Mouse (Mus musculus) limb, embryonic 14.5 days (tissue): Measurements from ENCODE around the gene E330017A01Rik. TPM values are rescaled to one million over a fixed set of nuclear protein-coding genes. Genes with fewer than 3 reads are reported as not detected.

Experiments used
- ATAC-seq: fragments of 200-750 bp; cut with Nextera tagmentation; 2 replicates; pipeline ENCODE4 v1.8.0; 2017; ENCODE audit warnings: low read depth, moderate number of reproducible peaks, moderate TSS enrichment; ENCODE audit not compliant: low FRiP score
- DNase-seq: peaks from one replicate; pipeline ENCODE4 v3.0.0-alpha.2; 2015; ENCODE audit warnings: low spot score
- H3K27ac ChIP-seq: fragments of 300-500 bp; sonication (generic); replicated peaks from 2 replicates; pipeline ENCODE4 v1.5.1; 2014; ENCODE audit warnings: low read depth, mild to moderate bottlenecking, low read length, moderate library complexity, mixed read lengths
- H3K27me3 ChIP-seq: fragments of 300-500 bp; sonication (generic); 2 replicates; pipeline ENCODE4 v1.6.1; 2014; ENCODE audit warnings: low read length, mixed read lengths; ENCODE audit not compliant: control insufficient read depth, insufficient read depth
- H3K36me3 ChIP-seq: fragments of 300-500 bp; sonication (generic); 2 replicates; pipeline ENCODE4 v1.6.1; 2014; ENCODE audit warnings: mild to moderate bottlenecking, low read length, moderate library complexity, mixed read lengths; ENCODE audit not compliant: control insufficient read depth, insufficient read depth
- H3K4me1 ChIP-seq: fragments of 300-500 bp; sonication (generic); 2 replicates; pipeline ENCODE4 v1.6.1; 2014; ENCODE audit warnings: antibody characterized with exemption, low read length, mixed read lengths; ENCODE audit not compliant: control insufficient read depth, insufficient read depth
- H3K4me2 ChIP-seq: fragments of 300-500 bp; sonication (generic); replicated peaks from 2 replicates; pipeline ENCODE4 v1.6.1; 2014; ENCODE audit warnings: low read depth, mild to moderate bottlenecking, low read length, moderate library complexity; ENCODE audit not compliant: severe bottlenecking
- H3K4me3 ChIP-seq: fragments of 300-500 bp; sonication (generic); replicated peaks from 2 replicates; pipeline ENCODE4 v1.5.1; 2014; ENCODE audit warnings: low read length
- H3K9ac ChIP-seq: fragments of 300-500 bp; sonication (generic); 2 replicates; pipeline ENCODE4 v1.6.1; 2014; ENCODE audit warnings: mild to moderate bottlenecking, low read depth, low read length, moderate library complexity; ENCODE audit not compliant: severe bottlenecking
- H3K9me3 ChIP-seq: fragments of 300-500 bp; sonication (generic); 2 replicates; pipeline ENCODE4 v1.6.1; 2016; ENCODE audit warnings: low read length; ENCODE audit not compliant: control insufficient read depth
- POLR2A ChIP-seq: fragments of 200-500 bp; IDR thresholded peaks from 2 replicates; pipeline ENCODE4 v1.8.0; 2012; ENCODE audit warnings: inconsistent platforms, mild to moderate bottlenecking, moderate library complexity, borderline replicate concordance; ENCODE audit not compliant: insufficient read depth, insufficient read length; ENCODE audit errors: extremely low read depth
- WGBS: fragments of 180-500 bp; shearing (Covaris S2); extraction: QIAGEN DNeasy Blood & Tissue Kit; methylation state at CpG from one replicate; pipeline ENCODE4 v1.1.7; 2014; 5-methylcytosine and 5-hydroxymethylcytosine counted together
- polyA plus RNA-seq, 2 experiments: library from polyadenylated mRNA; depleted of rRNA in 1 of 2; stranded (reverse) in 1 of 2; unstranded in 1 of 2; fragments of >200 nt; fragmentation: Nextera tagmentation in 1 of 2; extraction: Ambion mirVana in 1 of 2; gene quantifications; 2 replicates each; pipeline versions ENCODE4 v1.2.1 to v1.2.3; 2012 to 2014

Gene E330017A01Rik
- polyA plus RNA-seq, 2 experiments, result not detected

DNA sequence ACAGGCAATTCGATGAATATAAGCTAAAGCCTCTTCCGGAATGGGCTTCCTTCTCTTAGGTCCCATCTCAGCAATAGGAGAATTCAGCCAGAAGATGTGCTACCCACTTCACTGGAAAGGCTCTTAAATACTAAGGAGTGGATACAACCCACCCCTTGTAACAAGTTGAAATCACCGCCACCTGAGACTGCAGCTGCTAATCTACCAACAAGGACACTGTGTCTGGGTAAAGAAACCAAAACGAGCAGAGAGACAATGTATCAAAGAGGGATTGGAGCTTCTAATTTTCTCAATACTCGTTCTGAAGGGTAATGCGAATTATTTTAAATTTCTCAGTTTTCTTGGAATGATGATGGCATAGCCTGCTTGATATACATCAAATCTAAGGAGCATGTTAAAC, 21.7 kb downstream of the E330017A01Rik start, which contains the start of gene Gm813:
Gm813 (minus strand) TSS at position 101 of the 400 bp plus-strand sequence.
- DNase-seq, result no peak

DNA sequence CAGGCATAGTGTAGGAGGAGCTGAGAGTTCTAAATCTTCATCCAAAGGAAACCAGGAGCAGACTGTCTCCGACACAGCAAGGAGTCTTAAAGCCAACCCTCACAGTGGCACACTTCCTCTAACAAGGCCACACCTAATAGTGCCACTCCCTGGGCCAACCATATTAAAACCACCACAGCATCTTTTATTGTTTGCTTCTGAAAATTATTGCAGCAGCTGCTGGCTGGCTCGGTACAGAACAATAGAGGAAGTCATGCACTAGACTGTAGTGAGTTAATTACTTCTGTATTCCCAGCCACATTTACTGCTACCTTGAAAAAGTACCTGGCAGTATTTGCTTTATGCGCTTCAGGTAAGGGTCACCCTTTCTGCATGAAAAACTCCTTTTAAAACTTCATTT, 25.6 kb downstream of the E330017A01Rik start:
- no peaks in the 10 kb centered on the region for H3K36me3 ChIP-seq
- no peak overlapping the region for H3K27ac ChIP-seq
- 42% methylated on average over 3 of the region's 3 CpGs for WGBS
- no peaks in the 10 kb centered on the region for H3K9me3 ChIP-seq
- ATAC-seq (no peak), DNase-seq (no peak)
- H3K4me2 ChIP-seq, result no peak overlapping the region
- no peak for TF ChIP-seq POLR2A
- no peaks in the 10 kb centered on the region for H3K4me1 ChIP-seq
- H3K27me3 ChIP-seq, result no peaks in the 10 kb centered on the region
- no peak overlapping the region for H3K4me3 ChIP-seq
- H3K9ac ChIP-seq, result no peak overlapping the region

More for the DNA sequence above, 21.7 kb downstream of the E330017A01Rik start, which contains the start of gene Gm813:
- H3K9ac ChIP-seq, result no peak within 1 kb of the TSS
- ATAC-seq, result no peak
- no peak within 1 kb of the TSS for H3K4me3 ChIP-seq
- no peaks in the 10 kb centered on the region for H3K9me3 ChIP-seq
- H3K27ac ChIP-seq, result no peak within 1 kb of the TSS
- WGBS, result 91% methylated on average over 6 of the region's 6 CpGs
- no peaks in the 10 kb centered on the region for H3K36me3 ChIP-seq
- no peak within 1 kb of the TSS for H3K4me2 ChIP-seq
- H3K27me3 ChIP-seq, result no peaks in the 10 kb centered on the region
- TF ChIP-seq POLR2A, result no peak
- no peaks in the 10 kb centered on the region for H3K4me1 ChIP-seq

DNA sequence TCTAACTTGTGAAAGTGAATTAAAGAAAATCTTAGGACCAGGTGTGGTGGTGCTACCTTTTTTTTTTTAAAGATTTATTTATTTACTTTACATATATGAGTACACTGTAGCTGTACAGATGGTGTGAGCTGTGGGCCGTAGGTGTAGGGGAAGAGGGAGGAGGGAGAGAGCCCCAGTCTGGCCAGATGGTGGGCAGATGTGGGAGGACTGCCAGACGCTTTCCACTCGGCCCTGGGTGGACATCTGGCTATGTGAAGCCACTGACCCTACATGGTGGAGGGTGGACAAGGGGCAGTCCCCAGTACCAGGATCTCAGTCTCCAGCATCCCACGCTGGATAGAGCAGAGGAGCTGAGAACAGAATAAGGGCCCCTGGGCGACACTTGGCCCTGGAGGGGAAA, 31.4 kb downstream of the E330017A01Rik start:
- DNase-seq, result no peak
- Histone ChIP-seq H3K9me3 (0 out of 2 replicates have a peak, but pooled peaks cover 2% of the 10 kb centered on the region), H3K36me3 (no peaks in the 10 kb centered on the region), H3K27ac (no peak overlapping the region), H3K27me3 (no peaks in the 10 kb centered on the region), H3K4me1 (no peaks in the 10 kb centered on the region), H3K9ac (no peak overlapping the region), H3K4me3 (no peak overlapping the region), H3K4me2 (no peak overlapping the region)
- TF ChIP-seq POLR2A, result no peak
- 28% methylated on average over 5 of the region's 5 CpGs for WGBS
- ATAC-seq, result no peak

DNA sequence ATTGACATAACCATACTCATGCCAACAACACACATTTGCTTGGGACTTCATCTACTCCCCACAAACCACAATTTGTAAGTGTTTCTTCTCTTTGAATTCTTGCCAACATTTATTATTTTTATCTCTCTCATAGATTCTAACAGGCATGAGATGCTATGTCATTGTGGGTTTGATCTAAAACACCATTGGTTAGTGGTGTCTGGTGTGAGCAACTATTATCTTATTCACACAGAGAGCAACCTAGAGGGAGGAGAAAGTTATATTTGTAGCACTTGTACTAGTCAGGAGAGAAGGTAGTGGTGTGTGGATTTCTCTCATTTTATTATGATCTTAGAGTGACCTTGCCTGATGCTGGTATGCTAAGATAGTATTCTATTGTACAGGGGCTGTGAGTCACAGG, 33.9 kb downstream of the E330017A01Rik start:
- Histone ChIP-seq H3K9ac (no peak overlapping the region), H3K4me2 (no peak overlapping the region), H3K4me1 (no peaks in the 10 kb centered on the region), H3K9me3 (0 out of 2 replicates have a peak, but pooled peaks cover 2% of the 10 kb centered on the region), H3K36me3 (no peaks in the 10 kb centered on the region), H3K27ac (no peak overlapping the region), H3K4me3 (no peak overlapping the region), H3K27me3 (no peaks in the 10 kb centered on the region)
- no peak for TF ChIP-seq POLR2A
- ATAC-seq, result no peak
- DNase-seq, result no peak

DNA sequence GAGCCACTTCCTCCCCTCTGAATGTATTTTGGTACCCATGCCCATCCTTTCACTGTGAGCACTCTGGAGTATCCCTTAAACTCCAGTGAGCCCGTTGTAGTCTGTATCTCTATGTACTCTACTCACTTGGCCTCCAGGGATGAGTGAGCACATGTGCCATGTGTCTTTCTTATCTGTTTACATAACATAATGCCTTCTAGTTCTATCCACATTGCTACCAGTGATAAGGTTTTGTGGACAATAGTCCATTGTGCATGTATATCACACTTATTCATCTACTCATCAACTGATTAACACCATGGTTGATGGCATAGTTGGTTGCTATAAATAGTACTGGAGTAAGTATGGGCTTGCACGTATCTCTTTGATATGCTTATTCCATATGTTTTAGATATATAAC, 34.7 kb downstream of the E330017A01Rik start:
- no peaks in the 10 kb centered on the region for H3K4me1 ChIP-seq
- H3K27ac ChIP-seq, result no peak overlapping the region
- no peaks in the 10 kb centered on the region for H3K36me3 ChIP-seq
- ATAC-seq (no peak), DNase-seq (no peak)
- no peak overlapping the region for H3K4me3 ChIP-seq
- no peak overlapping the region for H3K9ac ChIP-seq
- 0 out of 2 replicates have a peak, but pooled peaks cover 2% of the 10 kb centered on the region for H3K9me3 ChIP-seq
- H3K27me3 ChIP-seq, result no peaks in the 10 kb centered on the region
- no peak for TF ChIP-seq POLR2A
- 72% methylated on average over 2 of the region's 2 CpGs for WGBS
- H3K4me2 ChIP-seq, result no peak overlapping the region

DNA sequence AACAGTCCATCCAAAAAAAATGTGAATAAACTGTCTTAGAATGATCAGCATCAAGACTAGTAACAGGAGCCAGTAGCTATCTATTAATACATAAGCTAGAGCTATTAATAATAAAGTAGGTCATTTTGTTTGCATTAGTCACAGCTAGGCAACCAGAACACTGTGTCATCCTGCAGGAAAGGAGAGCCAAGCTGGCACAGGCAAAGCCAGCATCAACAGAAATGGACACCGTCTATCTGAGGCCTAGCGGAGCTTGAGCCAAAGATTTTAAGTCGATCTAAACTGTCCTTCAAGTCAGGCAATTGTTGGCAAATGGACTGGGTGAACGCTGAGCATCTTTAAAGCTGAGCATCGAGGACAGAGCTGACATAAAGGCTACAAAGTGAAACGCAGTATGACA, 37.7 kb downstream of the E330017A01Rik start:
- ATAC-seq, result no peak
- Histone ChIP-seq H3K9ac (no peak overlapping the region), H3K27ac (no peak overlapping the region), H3K4me1 (no peaks in the 10 kb centered on the region), H3K4me3 (no peak overlapping the region), H3K4me2 (no peak overlapping the region), H3K27me3 (no peaks in the 10 kb centered on the region), H3K36me3 (no peaks in the 10 kb centered on the region), H3K9me3 (0 out of 2 replicates have a peak, but pooled peaks cover 2% of the 10 kb centered on the region)
- TF ChIP-seq POLR2A, result no peak
- DNase-seq, result no peak
- 96% methylated on average over 6 of the region's 6 CpGs for WGBS
